Mouse (Mus musculus) c-Kit-negative CD71-positive TER-119-positive erythroid progenitor cells, embryonic 14.5 days (primary cell): Measurements from ENCODE around the gene Apoh.

ENCODE experiments used
- DNase-seq: peaks from one replicate; pipeline ENCODE4 v3.0.0-alpha.2; 2013; ENCODE audit warnings: low read depth, low spot score

The Apoh gene

GRCm38 (mm10) chr11:108333006-108333405, 10.1 kb upstream of the Apoh start:
- DNase-seq: no peak

GRCm38 (mm10) chr11:108333583-108334379, 9.4 kb upstream of the Apoh start:
- no peak for DNase-seq

- DNase-seq: no peak
These were observed 8.5 kb upstream of the Apoh start for GRCm38 (mm10) chr11:108334658-108335057.

GRCm38 (mm10) chr11:108335536-108335935, 7.6 kb upstream of the Apoh start:
- no peak for DNase-seq

- no peak for DNase-seq
These were observed 6.7 kb upstream of the Apoh start for GRCm38 (mm10) chr11:108336445-108336844.

GRCm38 (mm10) chr11:108340293-108340692, 2.9 kb upstream of the Apoh start:
- no peak for DNase-seq

GRCm38 (mm10) chr11:108341783-108342182, 1.4 kb upstream of the Apoh start:
- no peak for DNase-seq

- peak; percentile 19 for DNase-seq
These were observed 772 bp downstream of the Apoh start, which contains the start of gene Prkca for GRCm38 (mm10) chr11:108343789-108344462. TSS of gene Prkca (minus strand) at chr11:108343928.

GRCm38 (mm10) chr11:108344759-108345158, 1.6 kb downstream of the Apoh start:
- DNase-seq: no peak

GRCm38 (mm10) chr11:108345321-108345720, 2.2 kb downstream of the Apoh start:
- no peak for DNase-seq

GRCm38 (mm10) chr11:108350799-108351198, 7.6 kb downstream of the Apoh start:
- no peak for DNase-seq

GRCm38 (mm10) chr11:108352842-108353388, 9.8 kb downstream of the Apoh start:
- no peak for DNase-seq

- no peak for DNase-seq
These were observed 12.9 kb downstream of the Apoh start for GRCm38 (mm10) chr11:108356020-108356419.

- no peak for DNase-seq
These were observed 15.8 kb downstream of the Apoh start for GRCm38 (mm10) chr11:108358911-108359310.

GRCm38 (mm10) chr11:108360983-108361382, 17.8 kb downstream of the Apoh start:
- no peak for DNase-seq

GRCm38 (mm10) chr11:108362965-108363364, 19.8 kb downstream of the Apoh start:
- DNase-seq: no peak

- no peak for DNase-seq
These were observed 20.8 kb downstream of the Apoh start for GRCm38 (mm10) chr11:108363991-108364390.

GRCm38 (mm10) chr11:108364945-108365589, 21.9 kb downstream of the Apoh start:
- DNase-seq: no peak

- DNase-seq: no peak
These were observed 22.4 kb downstream of the Apoh start for GRCm38 (mm10) chr11:108365600-108365999.

GRCm38 (mm10) chr11:108367046-108367445, 23.9 kb downstream of the Apoh start:
- DNase-seq: no peak

- DNase-seq: no peak
These were observed 33.7 kb downstream of the Apoh start for GRCm38 (mm10) chr11:108376815-108377214.

GRCm38 (mm10) chr11:108377680-108378362, 34.7 kb downstream of the Apoh start:
- no peak for DNase-seq
